ENCODE assay signal across 17 mouse cellular contexts in the genomic region with DNA sequence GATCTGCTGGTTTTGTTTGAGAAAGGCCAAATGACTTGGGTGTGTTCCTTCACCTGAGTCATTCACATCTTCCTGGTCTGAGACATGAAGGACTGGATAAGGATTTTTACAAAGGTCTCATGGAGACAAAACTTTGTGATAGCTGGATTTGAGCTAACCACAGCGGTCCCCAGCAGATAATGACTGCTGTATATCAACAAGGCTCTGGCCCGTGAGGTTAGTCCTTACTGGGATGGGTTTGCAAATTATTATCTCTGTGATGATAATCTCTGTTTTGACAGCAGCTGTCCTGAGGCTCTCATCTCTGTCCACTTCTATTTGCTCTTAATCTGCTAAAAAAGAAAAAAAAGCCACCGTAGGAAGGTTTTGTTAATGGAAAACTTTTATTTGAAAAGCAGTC.
DNase-seq lines count a peak whose midpoint lies in the region; ATAC-seq lines count a peak whose summit lies in the region.
"Had no signal": no experiment of that assay in that cellular context is flagged by ENCODE, and none has a peak within 500 bp of the region (broad histone marks: within the 10 kb centered on the region; RNA-seq: fewer than 3 reads in every experiment).

No protein-coding gene starts in this region.

- no peaks in the 10 kb centered on the region for H3K9me3 ChIP-seq in embryonic facial prominence, embryonic 15.5 days (replicated peaks)
- no peaks in the 10 kb centered on the region for H3K9me3 ChIP-seq in embryonic facial prominence, embryonic 10.5 days
- no peaks in the 10 kb centered on the region for H3K9me3 ChIP-seq in heart, embryonic 16.5 days (replicated peaks; ENCODE audit: control insufficient read depth, low read length)
- no peaks in the 10 kb centered on the region for H3K9me3 ChIP-seq in midbrain, embryonic 11.5 days (ENCODE audit: control insufficient read depth, low read length)
- H3K9me3 ChIP-seq: forebrain, embryonic 15.5 days; hindbrain, embryonic 13.5 days had no signal

- H3K4me2 ChIP-seq in embryonic facial prominence, embryonic 15.5 days (replicated peaks): no peak overlapping the region
- H3K4me2 ChIP-seq in heart, embryonic 16.5 days (ENCODE audit: low read depth, low read length): no peak overlapping the region
- no peak overlapping the region for H3K4me2 ChIP-seq in midbrain, embryonic 11.5 days
- H3K4me2 ChIP-seq: forebrain, embryonic 15.5 days; hindbrain, embryonic 13.5 days had no signal

- H3K27ac ChIP-seq in embryonic facial prominence, embryonic 15.5 days (replicated peaks): 0 out of 2 replicates have a peak overlapping the region, but pooled peaks have one; percentile 17
- H3K27ac ChIP-seq in embryonic facial prominence, embryonic 10.5 days (replicated peaks): no peak overlapping the region
- peak overlapping the region; percentile 67 for H3K27ac ChIP-seq in heart, embryonic 16.5 days (ENCODE audit: low read length)
- H3K27ac ChIP-seq in midbrain, embryonic 11.5 days (ENCODE audit: low read depth, low read length): no peak overlapping the region
- H3K27ac ChIP-seq: forebrain, embryonic 15.5 days; hindbrain, embryonic 13.5 days; macrophage had no signal

- H3K4me3 ChIP-seq in embryonic facial prominence, embryonic 15.5 days (replicated peaks): no peak overlapping the region
- H3K4me3 ChIP-seq in embryonic facial prominence, embryonic 10.5 days: no peak overlapping the region
- H3K4me3 ChIP-seq in heart, embryonic 16.5 days (ENCODE audit: low read length): no peak overlapping the region
- no peak overlapping the region for H3K4me3 ChIP-seq in midbrain, embryonic 11.5 days (ENCODE audit: low read depth, low read length)
- H3K4me3 ChIP-seq: forebrain, embryonic 15.5 days; hindbrain, embryonic 13.5 days had no signal

- intact Hi-C loops in heart, postnatal 25 days (cut with DNase I): no loop called here

- H3K4me1 ChIP-seq in embryonic facial prominence, embryonic 15.5 days: peaks cover 23% of the 10 kb centered on the region
- H3K4me1 ChIP-seq in embryonic facial prominence, embryonic 10.5 days: peaks cover 27% of the 10 kb centered on the region
- H3K4me1 ChIP-seq in heart, embryonic 16.5 days (ENCODE audit: control insufficient read depth, insufficient read depth, low read length): peaks cover 23% of the 10 kb centered on the region
- H3K4me1 ChIP-seq in midbrain, embryonic 11.5 days (ENCODE audit: control insufficient read depth, insufficient read depth, low read length): no peaks in the 10 kb centered on the region

- no peak for DNase-seq in embryonic facial prominence, embryonic 10.5 days (ENCODE audit: low spot score)
- no peak for DNase-seq in heart, postnatal 25 days (ENCODE audit: low spot score)
- DNase-seq in 3T3-L1 (ENCODE audit: low read depth, low spot score): peak; percentile 15
- no peak for DNase-seq in midbrain, embryonic 11.5 days (ENCODE audit: low spot score, missing footprints)
- DNase-seq in right cerebral cortex, postnatal 14 days: no peak
- DNase-seq: adrenal gland, adult 8-10 months; cerebellum, adult 11 months; cerebellum, postnatal 25 days; layer of hippocampus, postnatal 36 days; left cerebral cortex, postnatal 4 days; thymus, postnatal 14 days had no signal

- H3K36me3 ChIP-seq in embryonic facial prominence, embryonic 15.5 days: no peaks in the 10 kb centered on the region
- no peaks in the 10 kb centered on the region for H3K36me3 ChIP-seq in embryonic facial prominence, embryonic 10.5 days (replicated peaks)
- H3K36me3 ChIP-seq in heart, embryonic 16.5 days (ENCODE audit: control insufficient read depth, insufficient read depth): no peaks in the 10 kb centered on the region
- no peaks in the 10 kb centered on the region for H3K36me3 ChIP-seq in midbrain, embryonic 11.5 days (ENCODE audit: control insufficient read depth, insufficient read depth, low read length)
- H3K36me3 ChIP-seq: forebrain, embryonic 15.5 days; hindbrain, embryonic 13.5 days had no signal

- no peaks in the 10 kb centered on the region for H3K27me3 ChIP-seq in embryonic facial prominence, embryonic 15.5 days
- H3K27me3 ChIP-seq in embryonic facial prominence, embryonic 10.5 days (replicated peaks; ENCODE audit: low read depth, poor library complexity, severe bottlenecking): peaks cover 15% of the 10 kb centered on the region
- no peaks in the 10 kb centered on the region for H3K27me3 ChIP-seq in heart, embryonic 16.5 days (ENCODE audit: control insufficient read depth, insufficient read depth, low read length)
- H3K27me3 ChIP-seq in midbrain, embryonic 11.5 days (ENCODE audit: control insufficient read depth, insufficient read depth, low read length): no peaks in the 10 kb centered on the region
- H3K27me3 ChIP-seq: forebrain, embryonic 15.5 days; hindbrain, embryonic 13.5 days had no signal

- ATAC-seq in embryonic facial prominence, embryonic 15.5 days (ENCODE audit: insufficient number of reproducible peaks, low FRiP score, low TSS enrichment, low read depth): no peak
- no peak for ATAC-seq in heart, embryonic 16.5 days (replicated peaks; ENCODE audit: extremely low read depth, insufficient read depth, low FRiP score)
- ATAC-seq in megakaryocyte-erythroid progenitor cell, adult 5-6 weeks (replicated peaks; ENCODE audit: low FRiP score, low TSS enrichment, poor library complexity, severe bottlenecking): peak; percentile 35
- no peak for ATAC-seq in midbrain, embryonic 11.5 days (ENCODE audit: low FRiP score)
- ATAC-seq: forebrain, embryonic 15.5 days had no signal

- 58% methylated on average over 3 of the region's 3 CpGs for WGBS in embryonic facial prominence, embryonic 15.5 days
- 55% methylated on average over 3 of the region's 3 CpGs for WGBS in embryonic facial prominence, embryonic 10.5 days
- WGBS in heart, embryonic 16.5 days: 42% methylated on average over 3 of the region's 3 CpGs
- 69% methylated on average over 3 of the region's 3 CpGs for WGBS in midbrain, embryonic 11.5 days

- no peak overlapping the region for H3K9ac ChIP-seq in embryonic facial prominence, embryonic 15.5 days
- H3K9ac ChIP-seq in heart, embryonic 16.5 days (ENCODE audit: low read length): no peak overlapping the region
- H3K9ac ChIP-seq in midbrain, embryonic 11.5 days (ENCODE audit: low read length): no peak overlapping the region
- H3K9ac ChIP-seq: forebrain, embryonic 15.5 days; hindbrain, embryonic 13.5 days had no signal

Comparison
In these comparisons a context has a peak if more than half of its experiments do, and no peak if none do; other contexts are left out.
1. H3K27ac ChIP-seq: peak in embryonic facial prominence, embryonic 15.5 days (single experiment) and heart, embryonic 16.5 days (single experiment); none in embryonic facial prominence, embryonic 10.5 days (single experiment) and midbrain, embryonic 11.5 days (single experiment).